Mouse (Mus musculus) adrenal gland (tissue): Measurements from ENCODE around the gene Rpa2.

ENCODE experiments used
- intact Hi-C: fragments of 180-260 bp; cut with DNase I; formaldehyde crosslinking; loops from one replicate; pipeline ENCODE4 v1.15.1; 2025

Rpa2 gene

DNA sequence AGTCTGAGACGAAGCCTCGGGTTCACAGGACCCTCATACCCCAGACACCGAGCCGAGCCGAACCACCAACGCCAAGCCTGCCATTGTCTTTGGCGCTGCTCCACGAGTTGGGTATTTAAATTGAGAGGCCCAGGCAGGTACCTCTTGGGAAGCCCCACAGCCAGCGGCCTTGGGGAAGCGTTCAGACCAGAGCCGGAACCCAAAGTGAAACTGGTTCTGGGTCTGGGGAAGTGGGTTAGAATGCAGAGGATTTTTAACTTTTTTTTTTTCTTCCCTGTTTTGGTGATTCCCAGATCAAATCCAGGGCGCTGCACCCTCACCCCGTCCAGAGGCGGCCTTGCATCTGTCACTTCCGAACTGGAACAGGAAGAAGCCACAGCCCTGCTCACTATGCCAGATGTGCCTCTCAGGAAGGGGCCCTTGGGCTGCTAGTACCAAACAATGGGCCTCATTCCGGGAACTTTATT lies 34.1 kb downstream of the Rpa2 start:
- intact Hi-C loops: no loop called here

- intact Hi-C loops: no loop called here
These were observed 35.1 kb downstream of the Rpa2 start for GRCm38 (mm10) chr4:132803212-132803611.

DNA sequence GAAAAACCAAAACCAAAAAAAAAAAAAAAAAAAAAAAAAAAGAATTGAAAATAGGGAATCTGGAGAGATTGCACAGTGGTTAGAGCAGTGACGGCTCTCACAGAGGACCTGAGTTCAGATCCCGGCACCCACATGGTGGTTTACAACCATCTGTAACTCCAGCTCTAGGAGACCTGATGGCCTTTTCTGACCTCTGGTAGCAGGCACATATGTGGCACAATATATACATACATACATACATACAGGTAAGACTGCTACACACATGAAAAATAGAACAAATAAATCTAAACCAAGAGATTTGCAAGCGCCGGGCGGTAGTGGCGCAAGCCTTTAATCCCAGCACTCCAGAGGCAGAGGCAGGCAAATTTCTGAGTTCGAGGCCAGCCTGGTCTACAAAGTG lies 35.7 kb downstream of the Rpa2 start:
- intact Hi-C loops: no loop called here

GRCm38 (mm10) chr4:132804331-132804730 lies 36.2 kb downstream of the Rpa2 start:
- intact Hi-C loops: no loop called here

DNA sequence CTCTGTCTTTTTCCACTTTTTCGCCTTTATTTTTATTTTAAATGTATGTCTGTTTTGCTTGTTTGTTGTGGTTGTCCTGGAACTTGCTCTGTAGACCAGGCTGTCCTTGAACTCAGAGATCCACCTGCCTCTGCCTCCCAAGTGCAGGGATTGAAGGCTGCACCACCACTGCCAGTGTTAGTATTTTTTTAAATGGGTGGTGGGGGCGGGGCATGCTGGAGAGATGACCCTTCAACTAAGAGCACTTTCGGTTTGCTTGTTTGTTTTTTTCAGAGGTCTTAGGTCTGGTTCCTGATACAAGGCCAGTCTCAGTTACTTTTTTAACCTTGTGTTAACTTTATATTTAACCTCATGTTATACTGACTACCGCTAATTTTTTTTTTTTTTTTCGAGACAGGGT lies 37.0 kb downstream of the Rpa2 start:
- intact Hi-C loops: no loop called here

- intact Hi-C loops: no loop called here
These were observed 37.6 kb downstream of the Rpa2 start for GRCm38 (mm10) chr4:132805599-132806197.

GRCm38 (mm10) chr4:132806620-132807191 lies 38.6 kb downstream of the Rpa2 start:
- intact Hi-C loops: no loop called here

GRCm38 (mm10) chr4:132807771-132808641 lies 39.9 kb downstream of the Rpa2 start:
- intact Hi-C loops: no loop called here

GRCm38 (mm10) chr4:132809621-132810020 lies 41.5 kb downstream of the Rpa2 start:
- intact Hi-C loops: no loop called here

DNA sequence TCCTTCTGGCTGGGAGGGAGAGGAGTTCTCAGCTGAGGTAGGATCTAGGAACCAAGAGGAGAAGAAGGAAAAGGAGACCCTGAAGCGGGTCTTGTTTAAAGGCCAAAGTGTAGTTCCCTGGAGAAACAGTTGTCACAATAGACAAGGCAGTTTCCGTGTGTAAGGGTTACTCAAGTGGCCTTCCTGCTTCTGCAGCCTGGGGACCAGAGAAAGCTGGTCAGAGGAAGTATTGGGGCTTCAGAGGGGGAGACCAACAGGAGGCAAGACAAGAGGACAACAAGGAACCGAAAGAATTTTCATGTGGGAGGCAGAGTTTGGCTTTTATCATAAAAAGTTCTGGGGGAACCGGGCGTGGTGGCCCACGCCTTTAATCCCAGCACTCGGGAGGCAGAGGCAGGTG lies 48.3 kb downstream of the Rpa2 start:
- intact Hi-C loops: no loop called here

DNA sequence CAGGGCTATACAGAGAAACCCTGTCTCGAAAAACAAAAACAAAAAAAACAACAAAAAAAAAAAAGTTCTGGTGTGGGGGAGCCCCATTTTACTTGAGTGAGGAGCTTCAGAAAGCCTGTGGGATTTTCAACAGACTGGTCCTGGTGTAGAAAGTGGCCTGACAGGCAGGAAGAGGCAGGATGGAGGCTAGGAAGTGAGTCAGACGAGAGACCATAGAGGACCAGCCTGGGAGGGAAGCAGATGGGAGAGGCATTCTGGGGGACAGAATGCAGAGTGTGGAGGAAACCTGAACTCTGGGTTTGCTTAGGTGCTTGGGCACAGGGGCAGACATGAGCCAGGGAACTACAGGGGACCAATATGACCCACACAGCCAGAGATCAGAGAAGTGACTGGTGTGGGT lies 48.7 kb downstream of the Rpa2 start:
- intact Hi-C loops: no loop called here

- intact Hi-C loops: no loop called here
These were observed 50.3 kb downstream of the Rpa2 start for GRCm38 (mm10) chr4:132818442-132818841.

GRCm38 (mm10) chr4:132823614-132824366 lies 55.7 kb downstream of the Rpa2 start:
- intact Hi-C loops: loop anchor here (5.0 kb wide), 1 partner anchor 46 kb away; no protein-coding TSS in a partner anchor
